Mouse (Mus musculus): ENCODE data around the gene Wdr47. TPM values are rescaled to one million over a fixed set of nuclear protein-coding genes. Genes with fewer than 3 reads are reported as not detected.

The Wdr47 gene
- polyA plus RNA-seq, 1 experiment from 2014 or later = 72.9 TPM

DNA sequence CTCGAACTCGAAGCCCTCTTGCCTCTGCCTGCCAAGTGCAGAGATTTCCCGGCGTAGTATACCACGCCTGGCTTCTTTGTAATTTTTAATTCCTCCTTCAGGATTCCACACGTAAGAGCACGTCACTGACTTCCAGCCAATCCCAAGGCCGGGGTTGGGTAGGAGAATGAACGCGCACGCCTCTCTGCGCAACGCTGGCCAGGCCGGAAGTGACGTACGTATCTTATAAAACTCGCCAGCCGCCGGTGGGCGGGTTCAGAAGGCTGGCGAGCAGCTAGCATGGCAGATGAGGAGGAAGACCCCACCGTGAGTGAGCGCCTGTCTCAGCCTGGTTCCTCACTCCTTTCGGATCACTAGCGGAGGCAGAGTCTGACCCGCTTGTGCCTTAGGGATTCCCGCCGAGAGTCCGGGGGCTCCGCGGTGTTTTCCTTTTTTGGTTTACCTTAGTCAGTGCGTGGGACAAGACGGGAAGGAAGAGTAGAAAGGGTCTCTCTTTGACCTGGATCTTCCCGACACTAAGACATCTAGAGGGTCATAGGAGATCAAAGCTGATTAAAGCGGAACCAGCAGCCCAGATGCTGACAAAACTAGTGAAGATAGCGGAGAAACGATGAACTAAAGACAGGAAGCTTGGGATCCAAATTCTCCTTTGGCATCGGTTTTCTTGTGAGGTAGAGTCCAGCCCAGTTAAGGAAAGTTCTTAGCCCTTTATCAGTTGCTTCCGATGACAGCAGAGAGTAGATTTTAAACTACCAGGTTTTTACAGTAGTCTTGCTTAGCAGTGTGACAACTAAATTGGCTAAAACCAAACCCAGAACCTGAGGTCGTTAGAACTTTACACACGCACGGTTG lies 19.4 kb upstream of the Wdr47 start, which contains the start of gene Taf13:
Taf13 (plus strand) TSS at position 256 of the 852 bp plus-strand sequence.
- 2% methylated on average over 42 of the region's 42 CpGs for WGBS
- Histone ChIP-seq H3K4me1 (peaks cover 39% of the 10 kb centered on the region), H3K27ac (peak within 1 kb of the TSS; percentile 20; the same call in 1 of the 2 replicates), H3K4me3 (peak within 1 kb of the TSS; percentile 66), H3K36me3 (ENCODE audit: poor library complexity, severe bottlenecking) (no peaks in the 10 kb centered on the region), H3K4me2 (peak within 1 kb of the TSS; percentile 78), H3K9ac (peak within 1 kb of the TSS; percentile 79), H3K27me3 (no peaks in the 10 kb centered on the region), H3K9me3 (replicated peaks) (no peaks in the 10 kb centered on the region)
- peak; percentile 97 for ATAC-seq

DNA sequence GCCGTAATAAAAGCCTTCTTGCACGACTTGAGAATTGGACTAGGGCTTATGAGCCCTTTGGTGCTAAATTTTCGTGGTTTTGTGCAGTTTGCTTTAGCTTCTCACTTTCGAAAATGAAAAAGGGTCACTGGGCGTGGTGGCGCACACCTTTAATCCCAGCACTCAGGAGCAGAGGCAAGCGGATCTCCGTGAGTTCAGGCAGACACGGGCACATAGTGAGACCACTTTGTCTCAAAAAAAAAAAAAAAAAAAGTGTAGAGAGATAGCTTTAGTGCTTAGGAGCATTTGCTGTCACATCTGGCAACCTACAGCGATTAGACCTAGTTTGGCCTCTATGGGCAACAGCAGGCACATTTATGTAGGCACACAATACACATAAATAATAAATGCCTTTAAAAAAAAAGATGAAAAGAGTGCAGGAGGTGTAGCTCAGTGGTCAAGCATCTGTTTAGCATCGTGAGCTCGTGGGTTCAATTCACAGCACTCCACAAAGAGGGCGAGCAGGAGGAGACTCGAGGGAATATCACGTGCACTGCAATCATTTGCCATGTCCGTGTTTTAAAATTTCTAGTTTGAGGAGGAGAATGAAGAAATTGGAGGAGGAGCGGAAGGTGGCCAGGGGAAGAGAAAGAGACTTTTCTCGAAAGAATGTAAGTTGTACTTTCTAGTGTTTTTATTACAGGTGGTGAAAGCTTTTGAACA lies 18.6 kb upstream of the Wdr47 start:
- Histone ChIP-seq H3K4me3 (peak overlapping the region; percentile 66), H3K4me2 (peak overlapping the region; percentile 78), H3K9me3 (replicated peaks) (no peaks in the 10 kb centered on the region), H3K9ac (peak overlapping the region; percentile 79), H3K4me1 (peaks cover 39% of the 10 kb centered on the region), H3K27ac (no peak overlapping the region), H3K36me3 (ENCODE audit: poor library complexity, severe bottlenecking) (no peaks in the 10 kb centered on the region), H3K27me3 (no peaks in the 10 kb centered on the region)
- ATAC-seq = no peak
- 49% methylated on average over 18 of the region's 18 CpGs for WGBS

DNA sequence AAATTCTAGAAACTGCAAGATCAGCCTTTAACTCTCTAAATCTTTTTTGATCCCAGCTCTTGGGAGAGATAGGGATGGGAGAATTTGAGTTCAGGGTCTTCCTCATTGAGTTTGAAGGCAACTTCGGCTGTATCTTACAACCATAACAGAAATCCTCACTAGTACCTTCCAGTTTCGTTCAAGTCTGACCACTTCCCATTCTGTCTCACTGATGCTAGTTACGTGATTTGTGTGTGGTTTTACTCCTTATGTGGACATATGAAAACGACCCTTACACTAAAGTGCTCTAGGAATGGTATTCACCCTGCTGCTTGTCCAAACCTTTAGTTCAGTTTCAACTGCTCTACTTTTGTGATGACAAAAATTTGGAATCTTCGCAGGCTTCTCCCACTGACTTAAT lies 17.1 kb upstream of the Wdr47 start:
- no peak for ATAC-seq
- no peak overlapping the region for H3K4me2 ChIP-seq

DNA sequence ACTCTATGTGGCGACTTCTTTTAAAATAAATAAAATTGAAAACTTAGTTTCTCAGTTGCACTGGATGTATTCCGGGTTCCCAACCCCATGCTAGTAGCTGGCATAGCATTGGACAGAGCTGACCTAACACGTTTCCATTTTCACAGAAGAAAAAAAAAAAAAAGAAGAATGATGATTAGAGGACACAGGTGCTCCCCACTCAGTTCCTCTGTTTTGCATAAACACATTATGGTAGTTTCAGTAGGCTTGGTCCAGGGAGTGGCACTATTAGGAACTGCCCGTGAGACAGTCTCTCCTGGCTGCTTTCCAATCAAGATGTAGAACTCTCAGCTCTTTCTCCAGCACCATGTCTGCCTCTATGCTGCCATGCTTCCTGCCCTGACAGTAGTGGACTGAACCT lies 6.5 kb upstream of the Wdr47 start:
- 0 out of 2 replicates have a peak, but pooled peaks cover 5% of the 10 kb centered on the region for H3K4me1 ChIP-seq
- no peak overlapping the region for H3K27ac ChIP-seq
- no peak overlapping the region for H3K4me3 ChIP-seq
- no peaks in the 10 kb centered on the region for H3K27me3 ChIP-seq
- H3K9ac ChIP-seq = no peak overlapping the region
- no peaks in the 10 kb centered on the region for H3K9me3 ChIP-seq (replicated peaks)
- no peak overlapping the region for H3K4me2 ChIP-seq
- peaks cover 8% of the 10 kb centered on the region for H3K36me3 ChIP-seq (ENCODE audit: poor library complexity, severe bottlenecking)
- WGBS = 91% methylated on average over 4 of the region's 4 CpGs
- no peak for ATAC-seq

More for the DNA sequence above, 17.1 kb upstream of the Wdr47 start:
- Histone ChIP-seq H3K27ac (no peak overlapping the region), H3K9ac (no peak overlapping the region), H3K36me3 (ENCODE audit: poor library complexity, severe bottlenecking) (peaks cover 8% of the 10 kb centered on the region), H3K4me1 (peaks cover 26% of the 10 kb centered on the region), H3K27me3 (no peaks in the 10 kb centered on the region), H3K4me3 (no peak overlapping the region), H3K9me3 (replicated peaks) (no peaks in the 10 kb centered on the region)
- 93% methylated on average over 5 of the region's 5 CpGs for WGBS

DNA sequence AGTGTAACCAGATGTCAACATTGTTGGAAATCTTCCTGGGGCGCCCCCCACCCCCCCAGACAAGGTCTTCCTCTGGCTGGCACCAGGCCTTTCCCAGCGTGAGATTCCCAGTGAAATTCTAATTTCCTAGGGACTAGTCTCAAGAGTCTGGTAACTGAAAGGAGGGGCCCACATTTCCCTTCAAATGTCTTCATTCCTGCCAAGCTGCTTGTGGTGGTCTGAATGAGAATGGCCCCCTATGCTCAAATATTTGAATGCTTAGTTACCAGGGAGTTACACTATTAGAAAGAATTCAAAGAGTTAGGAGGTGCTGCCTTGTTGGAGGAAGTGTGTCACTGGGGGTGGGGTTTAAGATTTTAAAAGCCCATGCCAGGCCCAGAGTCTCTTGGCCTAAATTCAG lies 2.6 kb upstream of the Wdr47 start:
- no peaks in the 10 kb centered on the region for H3K27me3 ChIP-seq
- 33% methylated on average over 2 of the region's 2 CpGs for WGBS
- no peaks in the 10 kb centered on the region for H3K9me3 ChIP-seq (replicated peaks)
- no peak for ATAC-seq
- H3K4me2 ChIP-seq = no peak overlapping the region
- peaks cover 16% of the 10 kb centered on the region for H3K4me1 ChIP-seq
- H3K9ac ChIP-seq = no peak overlapping the region
- peak overlapping the region; percentile 40; the same call in 1 of the 2 replicates for H3K27ac ChIP-seq
- H3K36me3 ChIP-seq (ENCODE audit: poor library complexity, severe bottlenecking) = no peaks in the 10 kb centered on the region
- H3K4me3 ChIP-seq = no peak overlapping the region

DNA sequence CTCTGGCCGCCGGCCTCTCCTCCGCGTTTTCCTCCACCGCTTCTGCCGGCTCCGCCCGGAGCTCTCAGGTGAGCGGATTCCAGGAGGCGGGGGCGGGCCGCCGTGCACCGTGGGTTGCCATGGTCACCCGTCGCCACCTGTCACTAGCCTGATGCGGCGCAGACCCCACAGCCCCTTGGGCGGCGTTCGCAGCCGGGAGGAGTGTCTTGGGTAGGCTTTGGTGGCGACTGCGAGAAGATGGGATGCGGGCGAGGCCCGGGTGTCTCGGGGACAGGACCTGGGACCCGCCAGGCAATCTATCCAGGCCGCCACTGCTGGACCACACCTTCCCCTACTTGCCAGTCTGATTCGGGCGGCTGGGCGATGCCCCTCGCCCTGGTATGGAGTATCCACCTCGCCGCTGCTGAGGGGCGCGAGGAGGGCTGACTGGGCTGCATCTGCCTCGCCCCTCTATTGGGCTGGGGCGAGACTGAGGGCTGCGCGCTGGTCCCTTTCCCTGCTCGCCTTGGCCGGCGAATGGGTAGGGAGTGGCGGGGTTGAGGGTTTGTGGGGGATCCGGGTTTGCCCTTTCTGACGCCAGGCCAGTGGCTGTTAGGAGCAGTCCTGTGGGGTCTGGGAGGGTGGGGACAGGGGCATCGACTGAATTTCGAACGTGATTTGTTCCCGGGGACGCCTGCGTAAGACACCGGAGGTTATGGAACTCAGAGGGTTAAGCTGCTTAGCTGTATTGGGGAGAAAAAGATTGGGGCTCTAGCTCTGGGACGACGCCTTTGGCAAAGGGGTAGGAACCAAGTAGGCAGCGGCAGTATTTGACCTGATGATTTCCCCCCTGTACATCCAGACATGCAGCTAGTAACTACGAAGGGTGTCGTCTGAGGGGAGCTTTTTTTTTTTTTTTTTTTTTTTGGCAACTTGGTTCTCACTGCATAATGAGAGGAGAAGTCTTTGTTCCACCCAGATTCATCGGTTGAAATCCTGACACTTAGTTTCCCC lies 747 bp downstream of the Wdr47 start:
- Histone ChIP-seq H3K4me3 (peak overlapping the region; percentile 95), H3K27ac (peak overlapping the region; percentile 96), H3K9ac (peak overlapping the region; percentile 94), H3K9me3 (replicated peaks) (no peaks in the 10 kb centered on the region), H3K27me3 (no peaks in the 10 kb centered on the region), H3K36me3 (ENCODE audit: poor library complexity, severe bottlenecking) (no peaks in the 10 kb centered on the region), H3K4me1 (peaks cover 18% of the 10 kb centered on the region), H3K4me2 (peak overlapping the region; percentile 83)
- WGBS = under 1% methylated on average over 55 of the region's 61 CpGs
- peak; percentile 81 for ATAC-seq

DNA sequence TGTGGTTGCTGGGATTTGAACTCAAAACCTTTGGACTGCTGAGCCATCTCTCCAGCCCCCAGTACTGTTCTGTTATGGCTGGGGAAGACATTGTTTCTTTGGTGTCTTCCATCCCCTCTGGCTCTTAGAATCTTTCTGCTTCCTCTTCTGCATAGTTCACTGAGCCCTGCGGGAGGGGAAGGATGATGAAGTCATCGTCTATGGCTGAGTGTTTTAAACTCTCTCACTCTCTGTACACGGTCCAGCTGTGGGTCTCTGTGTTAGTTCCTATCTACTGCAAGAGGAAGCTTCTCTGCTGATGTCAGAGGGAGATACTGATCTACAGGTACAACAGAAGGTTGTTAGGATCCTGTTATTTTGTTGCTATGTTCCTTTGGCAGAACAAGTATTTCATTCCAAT lies 17.8 kb downstream of the Wdr47 start:
- Histone ChIP-seq H3K4me3 (no peak overlapping the region), H3K27ac (no peak overlapping the region), H3K4me1 (no peaks in the 10 kb centered on the region), H3K9ac (no peak overlapping the region), H3K4me2 (no peak overlapping the region), H3K27me3 (no peaks in the 10 kb centered on the region), H3K36me3 (ENCODE audit: poor library complexity, severe bottlenecking) (peaks cover 24% of the 10 kb centered on the region), H3K9me3 (replicated peaks) (no peaks in the 10 kb centered on the region)
- ATAC-seq = no peak
- WGBS = 75% methylated on average over 3 of the region's 3 CpGs

DNA sequence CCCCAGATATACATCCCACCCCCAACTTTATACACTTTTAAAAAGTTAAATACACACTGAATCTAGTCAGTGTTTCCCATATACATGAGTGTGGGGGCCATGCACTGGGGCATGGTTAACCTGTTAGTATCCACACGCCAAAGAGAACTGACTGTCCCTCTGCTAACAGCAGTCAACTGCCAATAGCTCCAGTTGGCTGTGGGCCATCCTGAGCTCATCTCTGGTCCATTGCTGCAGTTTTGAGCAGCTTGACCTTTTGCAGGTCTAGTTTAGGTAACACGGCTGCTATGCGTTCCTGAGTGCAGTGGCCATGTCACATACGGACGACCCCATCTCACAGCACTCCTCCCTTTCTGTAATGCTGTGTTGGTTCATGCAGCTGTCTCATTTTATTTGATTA lies 43.7 kb downstream of the Wdr47 start:
- 93% methylated on average over 5 of the region's 5 CpGs for WGBS
- Histone ChIP-seq H3K27me3 (no peaks in the 10 kb centered on the region), H3K9me3 (replicated peaks) (no peaks in the 10 kb centered on the region), H3K9ac (no peak overlapping the region), H3K27ac (no peak overlapping the region), H3K36me3 (ENCODE audit: poor library complexity, severe bottlenecking) (peaks cover 37% of the 10 kb centered on the region), H3K4me2 (no peak overlapping the region), H3K4me1 (no peaks in the 10 kb centered on the region), H3K4me3 (no peak overlapping the region)
- ATAC-seq = no peak

DNA sequence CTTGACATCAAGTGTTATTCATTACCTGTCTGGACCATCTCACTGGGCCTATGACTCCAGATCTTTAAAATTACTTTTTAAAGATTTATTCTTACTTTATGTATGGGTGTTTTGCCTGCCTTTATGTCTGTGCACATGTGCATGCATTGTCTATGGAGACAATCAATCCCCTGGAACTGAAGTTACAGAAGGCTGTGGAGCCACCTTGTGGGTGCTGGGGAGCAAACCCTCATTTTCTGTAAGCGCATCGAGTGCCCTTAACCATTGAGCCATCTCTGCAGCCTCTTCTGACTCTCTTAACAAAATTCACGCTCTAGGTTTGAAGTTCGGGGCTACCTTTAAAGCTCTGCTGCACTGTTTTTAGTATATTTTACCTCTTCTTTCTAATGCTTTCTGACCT lies 48.3 kb downstream of the Wdr47 start:
- Histone ChIP-seq H3K4me3 (no peak overlapping the region), H3K9ac (no peak overlapping the region), H3K36me3 (ENCODE audit: poor library complexity, severe bottlenecking) (peaks cover 44% of the 10 kb centered on the region), H3K27me3 (no peaks in the 10 kb centered on the region), H3K4me2 (no peak overlapping the region), H3K4me1 (no peaks in the 10 kb centered on the region), H3K27ac (no peak overlapping the region), H3K9me3 (replicated peaks) (no peaks in the 10 kb centered on the region)
- WGBS = 67% methylated on average over 4 of the region's 4 CpGs
- ATAC-seq = no peak

DNA sequence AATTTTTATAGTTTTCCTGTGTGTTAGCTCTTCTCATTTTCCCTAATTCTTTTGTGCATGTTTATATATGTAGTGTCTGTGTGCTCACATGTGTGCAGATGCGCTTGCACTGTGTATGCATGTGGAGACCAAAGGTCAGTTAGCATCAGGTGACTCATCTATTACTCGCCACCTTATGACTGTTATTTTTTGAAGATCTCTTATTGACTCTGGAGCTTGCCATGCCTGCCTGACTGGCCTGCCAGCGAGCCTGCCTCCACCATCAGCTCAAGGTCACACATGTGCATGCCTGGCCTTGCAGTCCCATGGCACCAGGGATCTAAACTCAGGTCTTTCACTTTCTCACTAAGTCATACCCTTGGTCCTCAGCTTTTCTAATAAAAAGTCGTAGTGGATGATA lies 49.9 kb downstream of the Wdr47 start:
- no peak for ATAC-seq

DNA sequence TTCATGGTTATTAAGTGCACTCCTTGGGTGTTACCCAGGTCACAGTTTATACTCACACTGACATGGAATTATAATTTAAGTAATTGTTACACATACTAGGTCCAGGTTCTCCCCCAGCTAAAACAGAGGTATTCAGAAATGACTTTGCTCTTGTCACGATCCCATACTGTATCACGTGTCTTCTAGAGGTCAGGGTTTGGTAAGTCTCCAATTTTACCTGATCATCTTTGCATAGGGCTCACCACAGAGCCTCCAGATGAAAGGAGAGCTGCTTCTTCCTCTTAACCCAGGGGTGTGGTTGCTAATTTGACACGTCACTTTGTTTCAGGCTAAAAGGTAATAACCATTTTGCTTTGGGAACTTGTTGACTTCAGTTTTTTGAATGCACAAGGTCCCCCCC lies 53.8 kb downstream of the Wdr47 start:
- Histone ChIP-seq H3K9me3 (replicated peaks) (no peaks in the 10 kb centered on the region), H3K36me3 (ENCODE audit: poor library complexity, severe bottlenecking) (peaks cover 39% of the 10 kb centered on the region), H3K4me3 (no peak overlapping the region), H3K4me2 (no peak overlapping the region), H3K9ac (no peak overlapping the region), H3K4me1 (no peaks in the 10 kb centered on the region), H3K27me3 (no peaks in the 10 kb centered on the region), H3K27ac (no peak overlapping the region)
- no peak for ATAC-seq
- 88% methylated on average over 3 of the region's 3 CpGs for WGBS

More for the DNA sequence above, 49.9 kb downstream of the Wdr47 start:
- WGBS = 92% methylated on average over 4 of the region's 4 CpGs
- no peak overlapping the region for H3K9ac ChIP-seq
- no peaks in the 10 kb centered on the region for H3K27me3 ChIP-seq
- H3K4me3 ChIP-seq = no peak overlapping the region
- H3K4me1 ChIP-seq = no peaks in the 10 kb centered on the region
- H3K9me3 ChIP-seq (replicated peaks) = no peaks in the 10 kb centered on the region
- no peak overlapping the region for H3K27ac ChIP-seq
- H3K36me3 ChIP-seq (ENCODE audit: poor library complexity, severe bottlenecking) = peaks cover 51% of the 10 kb centered on the region
- no peak overlapping the region for H3K4me2 ChIP-seq
